Mouse (Mus musculus): ENCODE results near the gene Olfr172. TPM values are rescaled to one million over a fixed set of nuclear protein-coding genes. Genes with fewer than 3 reads are reported as not detected.

The Olfr172 gene
- polyA plus RNA-seq (2012; ENCODE audit: low replicate concordance), result not detected in 2 replicates

DNA sequence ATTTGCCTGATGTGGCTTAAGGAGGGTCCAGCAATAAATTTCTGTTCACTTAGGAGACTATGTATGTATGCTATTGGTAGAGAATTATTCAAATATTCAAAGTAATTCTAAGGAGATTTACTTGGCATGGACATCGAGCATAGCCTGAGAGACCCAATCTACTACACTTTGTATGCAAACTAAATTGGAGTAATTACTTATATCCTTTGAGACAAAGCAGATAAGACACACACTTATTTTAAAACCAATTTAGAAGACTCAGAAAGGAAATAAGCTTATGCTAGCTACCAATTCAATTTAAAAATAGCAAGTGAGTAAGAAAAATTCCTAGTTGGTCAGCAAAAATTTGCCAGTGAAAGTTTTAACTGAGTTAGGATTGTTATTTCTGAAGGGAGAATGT, at the start of gene Olfr172:
Gene Olfr172, minus strand, starts transcription at position 101 of the 400 bp plus-strand sequence.

GRCm38 (mm10) chr16:58800168-58800567, 37.2 kb upstream of the Olfr172 start, which contains the start of gene Olfr173:
Gene Olfr173, minus strand, starts transcription at chr16:58800268.

DNA sequence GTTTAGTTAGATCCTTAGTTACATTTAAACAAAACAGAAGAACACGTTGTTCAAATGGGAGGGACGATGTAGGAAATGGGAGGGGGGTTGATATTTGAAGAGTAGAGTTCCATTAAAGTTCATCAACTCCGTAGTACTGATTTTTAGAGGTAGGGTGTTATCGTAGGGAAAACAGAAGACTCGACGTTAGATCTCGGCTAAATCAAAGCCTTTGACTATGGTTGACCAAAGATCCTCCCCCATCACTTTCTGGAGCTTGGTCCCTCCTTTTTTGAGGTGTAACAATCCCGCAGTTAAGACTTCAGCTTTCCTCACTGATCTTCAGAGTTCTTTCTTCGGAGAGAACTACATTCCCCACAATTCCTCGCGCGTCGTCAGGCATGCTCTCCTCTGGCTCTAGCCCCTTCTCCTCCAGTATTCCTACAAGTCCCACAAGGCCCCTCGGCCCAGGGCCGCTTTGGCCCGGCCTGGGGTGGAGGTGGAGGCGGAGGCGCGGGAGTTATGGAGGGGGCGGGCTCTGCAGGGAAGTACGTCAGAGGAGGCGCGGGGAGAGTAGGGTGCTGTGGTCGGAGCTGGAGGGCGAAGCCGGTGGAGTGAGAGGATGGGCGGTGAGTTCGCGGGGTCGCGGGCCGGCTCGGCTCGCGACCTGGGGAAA, 35.4 kb downstream of the Olfr172 start, which contains the start of gene Cldnd1:
Gene Cldnd1, plus strand, starts transcription at position 434 of the 655 bp plus-strand sequence.

GRCm38 (mm10) chr16:58718666-58719120, 44.3 kb downstream of the Olfr172 start, which contains the start of gene Gpr15:
Gene Gpr15, minus strand, starts transcription at chr16:58719070.

Other genes with a start within 250 kb of the Olfr172 start
- 30.4 and 49.2 TPM in 2 replicates for gene St3gal6, start 238.9 kb downstream of the Olfr172 start, polyA plus RNA-seq (2012; ENCODE audit: low replicate concordance)
- not detected in 2 replicates for gene Gm813, start 146.2 kb downstream of the Olfr172 start, polyA plus RNA-seq (2012; ENCODE audit: low replicate concordance)
- gene E330017A01Rik, start 124.4 kb downstream of the Olfr172 start, polyA plus RNA-seq (2012; ENCODE audit: low replicate concordance), result not detected in 2 replicates
- 58.3 and 87.2 TPM in 2 replicates for gene Cpox, start 92.9 kb downstream of the Olfr172 start, polyA plus RNA-seq (2012; ENCODE audit: low replicate concordance)
- gene Gpr15, start 44.1 kb downstream of the Olfr172 start, polyA plus RNA-seq (2012; ENCODE audit: low replicate concordance), result not detected in 2 replicates
- gene Cldnd1, start 35.3 kb downstream of the Olfr172 start, polyA plus RNA-seq (2012; ENCODE audit: low replicate concordance), result 1.2 and 3.1 TPM in 2 replicates
- not detected in 2 replicates for gene Olfr173, start 37.1 kb upstream of the Olfr172 start, polyA plus RNA-seq (2012; ENCODE audit: low replicate concordance)
- gene Olfr175-ps1, start 63.6 kb upstream of the Olfr172 start, polyA plus RNA-seq (2012; ENCODE audit: low replicate concordance), result not detected in 2 replicates
- gene Olfr177, start 111.6 kb upstream of the Olfr172 start, polyA plus RNA-seq (2012; ENCODE audit: low replicate concordance), result not detected in 2 replicates
- gene Olfr178, start 128.9 kb upstream of the Olfr172 start, polyA plus RNA-seq (2012; ENCODE audit: low replicate concordance), result not detected in 2 replicates
- gene Olfr181, start 165.6 kb upstream of the Olfr172 start, polyA plus RNA-seq (2012; ENCODE audit: low replicate concordance), result not detected in 2 replicates
- not detected in 2 replicates for gene Olfr180, start 166.2 kb upstream of the Olfr172 start, polyA plus RNA-seq (2012; ENCODE audit: low replicate concordance)
- not detected in 2 replicates for gene Olfr183, start 232.2 kb upstream of the Olfr172 start, polyA plus RNA-seq (2012; ENCODE audit: low replicate concordance)